In the genomic region with DNA sequence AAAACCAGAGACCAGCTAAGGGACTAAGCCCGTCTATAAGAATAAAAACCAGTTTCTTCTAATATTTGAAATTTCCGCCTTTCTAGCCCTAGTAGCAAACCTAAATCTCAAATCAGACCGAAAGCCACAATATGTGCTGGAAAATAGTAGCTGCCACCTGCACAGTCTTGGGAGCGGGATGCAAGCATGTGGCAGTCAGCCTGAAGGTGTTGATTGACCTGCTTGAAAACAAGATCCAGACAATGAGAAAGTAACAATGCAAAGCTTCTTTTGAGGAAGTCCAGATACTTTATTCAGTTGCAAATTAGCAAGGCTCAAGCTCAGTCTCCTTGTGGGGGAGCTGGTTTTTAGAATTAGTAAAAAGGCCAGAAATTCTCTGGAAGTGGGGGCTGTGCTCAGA, we compare ENCODE assay signal across 40 mouse cellular contexts. TPM values are rescaled to one million over a fixed set of nuclear protein-coding genes. Genes with fewer than 3 reads are reported as not detected.
"Had no signal": no experiment of that assay in that cellular context is flagged by ENCODE, and none has a peak within 500 bp of the region (broad histone marks: within the 10 kb centered on the region; RNA-seq: fewer than 3 reads in every experiment).

No protein-coding gene starts in this region.

RNA-seq across cellular contexts. Expression of a gene that starts 9.8 kb away (rescaled TPM):
- total RNA-seq: left cerebral cortex, postnatal 10 days; left cerebral cortex, postnatal 14 days; left cerebral cortex, postnatal 25 days; left cerebral cortex, postnatal 36 days; left cerebral cortex, postnatal 4 days; liver, adult 2 months; megakaryocyte progenitor cell, adult 5-6 weeks; megakaryocyte, adult 5-6 weeks; megakaryocyte-erythroid progenitor cell, adult 5-6 weeks; midbrain, postnatal 0 days; monocyte, adult 5-6 weeks had no signal
- polyA plus RNA-seq: limb, embryonic 10.5 days; limb, embryonic 11.5 days; limb, embryonic 12.5 days; limb, embryonic 13.5 days; limb, embryonic 14.5 days; limb, embryonic 15.5 days; liver, adult 2 months; liver, embryonic 11.5 days; liver, embryonic 12.5 days; liver, embryonic 13.5 days; liver, embryonic 14.5 days; liver, embryonic 15.5 days; liver, embryonic 16.5 days; liver, postnatal 0 days; lung, adult 2 months; lung, embryonic 14.5 days; lung, embryonic 15.5 days; lung, embryonic 16.5 days; lung, postnatal 0 days; macrophage; midbrain, embryonic 10.5 days; midbrain, embryonic 11.5 days; midbrain, embryonic 12.5 days; midbrain, embryonic 13.5 days; midbrain, embryonic 14.5 days; midbrain, embryonic 15.5 days; midbrain, embryonic 16.5 days; midbrain, postnatal 0 days; myocyte; neural tube, embryonic 11.5 days; neural tube, embryonic 12.5 days had no signal

RNA-seq across cellular contexts. Expression of a gene that starts 33.9 kb away (rescaled TPM):
- total RNA-seq: megakaryocyte progenitor cell, adult 5-6 weeks; megakaryocyte, adult 5-6 weeks; megakaryocyte-erythroid progenitor cell, adult 5-6 weeks; monocyte, adult 5-6 weeks had no signal
